Mouse (Mus musculus) limb, embryonic 11.5 days (tissue): Measurements from ENCODE around the gene Gm49368. TPM values are rescaled to one million over a fixed set of nuclear protein-coding genes. Genes with fewer than 3 reads are reported as not detected.
A peak's percentile ranks its signal among the peaks of the same experiment; 100 is the strongest.
"Not testable (repeated sequence)": the region's sequence is repeated elsewhere in the genome, so short reads cannot be mapped to it uniquely, and the experiment has no call there.

Experiments
- ATAC-seq: fragments of 200-750 bp; cut with Nextera tagmentation; 2 replicates; pipeline ENCODE4 v1.8.0; 2017; ENCODE audit warnings: low read depth; ENCODE audit not compliant: insufficient number of reproducible peaks, low FRiP score, low TSS enrichment
- DNase-seq: peaks from one replicate; pipeline ENCODE4 v3.0.0-alpha.2; 2015; ENCODE audit warnings: low spot score
- H3K27ac ChIP-seq: fragments of 300-500 bp; sonication (generic); replicated peaks from 2 replicates; pipeline ENCODE4 v1.5.1; 2014; ENCODE audit warnings: low read depth, mild to moderate bottlenecking, low read length
- H3K27me3 ChIP-seq: fragments of 300-500 bp; sonication (generic); 2 replicates; pipeline ENCODE4 v1.6.1; 2014; ENCODE audit warnings: mild to moderate bottlenecking, low read length, mixed read lengths; ENCODE audit not compliant: control insufficient read depth, insufficient read depth
- H3K36me3 ChIP-seq: fragments of 300-500 bp; sonication (generic); 2 replicates; pipeline ENCODE4 v1.6.1; 2014; ENCODE audit warnings: mild to moderate bottlenecking, low read length, moderate library complexity, mixed read lengths; ENCODE audit not compliant: control insufficient read depth, insufficient read depth
- H3K4me1 ChIP-seq: fragments of 300-500 bp; sonication (generic); 2 replicates; pipeline ENCODE4 v1.6.1; 2014; ENCODE audit warnings: low read length, mixed read lengths; ENCODE audit not compliant: control insufficient read depth, insufficient read depth
- H3K4me2 ChIP-seq: fragments of 300-500 bp; sonication (generic); 2 replicates; pipeline ENCODE4 v1.6.1; 2014; ENCODE audit warnings: low read depth, mild to moderate bottlenecking, moderate library complexity; ENCODE audit not compliant: severe bottlenecking
- H3K4me3 ChIP-seq: fragments of 300-500 bp; sonication (generic); 2 replicates; pipeline ENCODE4 v1.5.1; 2014; ENCODE audit warnings: low read depth, low read length
- H3K9ac ChIP-seq: fragments of 300-500 bp; sonication (generic); 2 replicates; pipeline ENCODE4 v1.6.1; 2014; ENCODE audit warnings: mild to moderate bottlenecking, low read length
- H3K9me3 ChIP-seq: fragments of 300-500 bp; sonication (generic); 2 replicates; pipeline ENCODE4 v1.6.1; 2016; ENCODE audit warnings: low read length; ENCODE audit not compliant: control insufficient read depth
- whole genome bisulfite sequencing: fragments of 180-500 bp; shearing (Covaris S2); extraction: QIAGEN DNeasy Blood & Tissue Kit; methylation state at CpG from one replicate; pipeline ENCODE4 v1.1.7; 2014; 5-methylcytosine and 5-hydroxymethylcytosine counted together
- polyA plus RNA-seq: library from polyadenylated mRNA; unstranded; fragments of >200 nt; fragmentation: Nextera tagmentation; extraction: Ambion mirVana; gene quantifications from 2 replicates; pipeline ENCODE4 v1.2.1, GENCODE M21; 2014

Gene Gm49368
- polyA plus RNA-seq, 1 experiment from 2014 or later, result not detected

DNA sequence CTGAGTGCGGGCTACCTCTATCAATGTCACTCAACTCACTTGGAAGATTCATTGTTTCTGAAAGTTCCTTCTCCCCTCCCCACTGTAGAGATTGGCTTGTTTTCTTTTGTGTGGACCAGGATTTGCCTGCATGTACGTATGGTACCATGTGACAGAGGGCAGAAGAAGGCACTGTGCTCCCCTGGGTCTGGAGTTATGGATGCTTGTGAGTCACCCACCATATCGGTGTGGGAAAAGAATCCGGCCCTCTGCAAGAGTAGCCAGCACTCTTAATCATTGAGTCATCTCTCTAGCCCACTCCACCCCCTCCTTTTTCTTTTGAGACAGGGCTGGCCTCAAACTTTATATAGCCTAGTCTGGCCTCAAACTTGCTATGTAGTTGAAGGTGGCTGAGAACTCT lies 37.6 kb upstream of the Gm49368 start:
- DNase-seq (no peak), ATAC-seq (no peak)
- no peak overlapping the region for H3K27ac ChIP-seq
- H3K4me1 ChIP-seq, result no peaks in the 10 kb centered on the region
- no peaks in the 10 kb centered on the region for H3K36me3 ChIP-seq
- H3K27me3 ChIP-seq, result no peaks in the 10 kb centered on the region
- no peak overlapping the region for H3K4me2 ChIP-seq
- 83% methylated on average over 4 of the region's 4 CpGs for WGBS
- no peaks in the 10 kb centered on the region for H3K9me3 ChIP-seq
- H3K4me3 ChIP-seq, result no peak overlapping the region
- H3K9ac ChIP-seq, result no peak overlapping the region

DNA sequence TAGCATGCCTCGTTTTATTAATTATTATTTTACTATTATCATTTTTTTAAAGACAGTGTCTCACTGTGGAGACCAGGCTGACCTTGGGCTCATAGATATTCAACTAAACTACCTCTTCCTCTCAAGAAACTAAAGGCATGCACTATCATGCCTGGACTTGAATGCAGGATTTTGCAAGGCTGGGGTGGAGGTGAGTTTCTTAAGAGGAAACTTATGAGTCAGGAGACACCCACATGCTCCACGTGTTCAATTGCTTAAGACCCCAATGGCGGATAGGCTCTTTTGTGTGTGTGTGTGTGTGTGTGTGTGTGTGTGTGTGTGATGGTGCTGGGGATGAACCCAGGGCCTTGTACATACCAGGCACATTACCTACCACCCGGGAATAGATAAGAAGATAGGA lies 37.1 kb upstream of the Gm49368 start:
- H3K9me3 ChIP-seq, result no peaks in the 10 kb centered on the region
- no peak overlapping the region for H3K9ac ChIP-seq
- no peaks in the 10 kb centered on the region for H3K4me1 ChIP-seq
- ATAC-seq (no peak), DNase-seq (no peak)
- H3K27ac ChIP-seq, result no peak overlapping the region
- no peak overlapping the region for H3K4me2 ChIP-seq
- 77% methylated on average over 4 of the region's 4 CpGs for WGBS
- no peaks in the 10 kb centered on the region for H3K36me3 ChIP-seq
- H3K27me3 ChIP-seq, result no peaks in the 10 kb centered on the region
- H3K4me3 ChIP-seq, result no peak overlapping the region

DNA sequence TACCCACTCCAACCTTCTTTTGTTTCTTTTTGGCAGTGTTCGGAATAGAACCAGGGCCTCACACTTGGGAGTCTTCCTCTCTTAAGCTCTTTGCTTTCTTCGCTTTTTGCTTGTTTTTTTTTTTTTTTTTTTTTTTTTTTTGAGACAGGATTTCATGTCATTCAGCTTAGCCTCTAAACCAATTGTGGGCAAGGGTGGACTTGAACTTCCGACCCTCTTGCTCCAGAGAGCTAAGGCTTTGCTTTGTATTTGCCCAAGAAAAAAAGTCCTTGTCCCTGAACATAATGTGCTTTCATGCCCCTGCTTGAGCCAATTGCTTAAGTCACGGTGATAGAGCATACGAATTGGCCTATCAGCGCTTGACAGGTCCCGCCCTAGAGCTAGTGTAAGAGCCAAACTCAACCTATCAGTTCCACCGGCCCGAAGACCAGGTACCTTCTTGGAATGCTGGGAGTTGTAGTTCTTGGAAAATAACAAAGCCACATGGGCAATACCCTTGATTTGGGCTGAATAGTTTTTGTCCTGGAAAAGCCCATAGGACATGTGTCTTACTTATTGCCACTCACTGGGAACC lies 31.0 kb upstream of the Gm49368 start:
- 39% methylated on average over 9 of the region's 9 CpGs for WGBS
- no peaks in the 10 kb centered on the region for H3K9me3 ChIP-seq
- no peaks in the 10 kb centered on the region for H3K36me3 ChIP-seq
- no peak overlapping the region for H3K4me3 ChIP-seq
- no peak overlapping the region for H3K27ac ChIP-seq
- no peak overlapping the region for H3K9ac ChIP-seq
- DNase-seq (peak; percentile 49), ATAC-seq (no peak)
- H3K27me3 ChIP-seq, result no peaks in the 10 kb centered on the region
- H3K4me2 ChIP-seq, result no peak overlapping the region
- no peaks in the 10 kb centered on the region for H3K4me1 ChIP-seq

DNA sequence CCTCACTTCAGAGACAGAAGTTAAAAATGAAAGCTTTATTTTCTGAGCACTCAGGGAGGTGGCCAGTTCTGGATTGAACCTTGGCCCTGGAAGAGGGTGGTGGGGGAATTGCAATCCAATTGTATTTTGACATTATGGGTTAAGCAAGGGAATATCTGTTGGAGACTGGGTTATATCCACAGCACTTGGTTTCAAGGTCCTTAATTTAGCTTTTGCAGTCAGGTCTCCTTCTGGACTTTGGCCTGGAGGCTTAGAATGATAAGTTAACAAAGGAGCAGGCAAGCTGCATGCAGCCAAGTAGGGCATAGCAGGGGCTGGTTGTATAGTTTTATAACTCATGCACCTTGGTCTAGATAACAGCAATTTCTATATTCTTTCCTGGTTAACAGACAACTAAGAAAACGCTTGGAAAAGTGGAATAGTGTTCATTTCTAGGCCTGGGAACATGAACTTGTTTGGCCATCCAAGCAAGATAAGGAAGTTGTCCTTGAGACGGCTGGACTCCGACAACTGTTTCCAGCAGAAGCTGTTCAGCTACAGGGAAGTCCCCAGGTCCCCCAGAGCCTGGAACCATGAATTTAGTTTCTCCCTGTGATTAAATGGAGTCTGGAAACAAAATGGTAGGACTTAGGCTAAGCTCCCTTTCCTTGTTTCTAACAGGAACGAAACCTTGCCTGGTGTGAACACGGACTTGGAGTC lies 30.0 kb upstream of the Gm49368 start:
- H3K27ac ChIP-seq, result no peak overlapping the region
- ATAC-seq (no peak), DNase-seq (no peak)
- no peaks in the 10 kb centered on the region for H3K9me3 ChIP-seq
- no peaks in the 10 kb centered on the region for H3K27me3 ChIP-seq
- no peak overlapping the region for H3K4me2 ChIP-seq
- H3K4me3 ChIP-seq, result no peak overlapping the region
- 93% methylated on average over 5 of the region's 5 CpGs for WGBS
- H3K36me3 ChIP-seq, result no peaks in the 10 kb centered on the region
- H3K4me1 ChIP-seq, result no peaks in the 10 kb centered on the region
- no peak overlapping the region for H3K9ac ChIP-seq

DNA sequence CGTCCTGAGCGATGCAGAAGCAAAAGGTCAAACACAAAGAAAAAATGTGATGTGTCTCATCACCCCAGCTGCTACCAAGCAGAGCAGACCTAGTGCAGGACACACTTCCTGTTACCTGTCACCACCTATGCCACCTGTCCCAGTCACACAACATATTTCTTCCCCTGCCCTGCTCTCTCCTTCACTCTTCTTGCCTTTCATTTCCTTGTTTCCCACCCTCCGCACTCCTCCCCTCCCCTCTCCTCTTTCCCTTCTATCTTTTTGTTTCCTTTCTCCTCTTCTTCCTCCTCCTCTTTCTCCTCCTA lies 29.5 kb upstream of the Gm49368 start:
- H3K4me2 ChIP-seq, result no peak overlapping the region
- no peaks in the 10 kb centered on the region for H3K27me3 ChIP-seq
- ATAC-seq, result no peak
- 88% methylated on average over 3 of the region's 3 CpGs for WGBS
- DNase-seq, result no peak
- H3K9ac ChIP-seq, result no peak overlapping the region
- H3K9me3 ChIP-seq, result no peaks in the 10 kb centered on the region
- H3K4me1 ChIP-seq, result no peaks in the 10 kb centered on the region
- no peak overlapping the region for H3K4me3 ChIP-seq
- no peak overlapping the region for H3K27ac ChIP-seq
- H3K36me3 ChIP-seq, result no peaks in the 10 kb centered on the region

DNA sequence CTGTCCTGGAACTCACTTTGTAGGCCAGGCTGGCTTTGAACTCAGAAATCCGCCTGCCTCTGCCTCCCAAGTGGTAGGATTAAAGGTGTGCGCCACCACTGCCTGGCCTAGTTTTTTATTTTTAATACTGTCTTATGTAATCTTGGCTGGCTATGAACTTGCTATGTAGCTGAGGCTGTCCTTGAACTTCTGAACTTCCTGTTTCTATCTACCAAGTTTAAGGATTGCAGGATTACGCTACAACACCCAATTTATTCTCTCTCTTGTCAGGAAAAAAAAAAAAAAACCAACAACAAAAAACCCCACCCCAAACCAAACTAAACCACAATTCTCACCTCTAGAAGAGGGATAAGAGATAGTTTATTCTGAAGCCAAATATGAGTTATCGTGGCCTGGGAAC lies 28.9 kb upstream of the Gm49368 start:
- no peaks in the 10 kb centered on the region for H3K9me3 ChIP-seq
- H3K4me3 ChIP-seq, result no peak overlapping the region
- H3K27ac ChIP-seq, result no peak overlapping the region
- no peak overlapping the region for H3K9ac ChIP-seq
- no peaks in the 10 kb centered on the region for H3K27me3 ChIP-seq
- ATAC-seq (no peak), DNase-seq (no peak)
- WGBS, result 90% methylated on average over 4 of the region's 4 CpGs
- no peaks in the 10 kb centered on the region for H3K4me1 ChIP-seq
- no peaks in the 10 kb centered on the region for H3K36me3 ChIP-seq
- no peak overlapping the region for H3K4me2 ChIP-seq

DNA sequence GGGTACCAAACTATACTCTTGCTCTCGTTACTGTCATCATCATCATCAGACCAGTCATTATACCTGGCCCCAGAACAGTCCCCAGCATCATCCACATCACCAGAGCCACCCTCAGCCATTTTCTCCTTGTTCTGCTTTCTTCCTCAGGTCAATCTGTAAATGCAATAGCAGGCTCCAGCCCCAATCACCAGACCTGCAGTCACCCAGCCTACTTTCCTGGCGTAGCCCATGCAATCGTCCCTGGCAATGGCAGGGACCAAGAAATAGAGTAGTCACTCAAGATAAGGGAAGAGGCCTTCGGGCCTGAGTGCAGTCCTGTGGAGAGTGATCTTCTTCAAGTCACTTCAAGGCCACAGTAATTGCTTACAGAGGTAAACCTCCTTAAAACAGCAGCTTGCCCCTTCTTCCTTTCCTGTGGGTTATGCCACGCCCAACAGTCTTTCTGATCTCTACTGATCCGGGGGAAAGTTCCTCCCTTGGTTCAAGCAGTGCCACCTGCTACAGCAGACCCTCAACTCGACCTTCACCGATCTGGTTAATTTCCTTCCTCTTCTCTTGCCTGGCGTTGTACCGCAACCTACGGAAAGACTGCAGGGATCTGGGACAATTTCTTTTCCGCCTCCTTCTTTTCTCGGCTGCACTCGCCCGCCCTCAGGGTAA lies 20.2 kb upstream of the Gm49368 start:
- ATAC-seq, H3K9ac ChIP-seq, H3K4me2 ChIP-seq, H3K27me3 ChIP-seq, H3K9me3 ChIP-seq, H3K36me3 ChIP-seq, H3K4me1 ChIP-seq, H3K4me3 ChIP-seq, DNase-seq, H3K27ac ChIP-seq: not testable (repeated sequence)
- 83% methylated on average over 15 of the region's 15 CpGs for WGBS

DNA sequence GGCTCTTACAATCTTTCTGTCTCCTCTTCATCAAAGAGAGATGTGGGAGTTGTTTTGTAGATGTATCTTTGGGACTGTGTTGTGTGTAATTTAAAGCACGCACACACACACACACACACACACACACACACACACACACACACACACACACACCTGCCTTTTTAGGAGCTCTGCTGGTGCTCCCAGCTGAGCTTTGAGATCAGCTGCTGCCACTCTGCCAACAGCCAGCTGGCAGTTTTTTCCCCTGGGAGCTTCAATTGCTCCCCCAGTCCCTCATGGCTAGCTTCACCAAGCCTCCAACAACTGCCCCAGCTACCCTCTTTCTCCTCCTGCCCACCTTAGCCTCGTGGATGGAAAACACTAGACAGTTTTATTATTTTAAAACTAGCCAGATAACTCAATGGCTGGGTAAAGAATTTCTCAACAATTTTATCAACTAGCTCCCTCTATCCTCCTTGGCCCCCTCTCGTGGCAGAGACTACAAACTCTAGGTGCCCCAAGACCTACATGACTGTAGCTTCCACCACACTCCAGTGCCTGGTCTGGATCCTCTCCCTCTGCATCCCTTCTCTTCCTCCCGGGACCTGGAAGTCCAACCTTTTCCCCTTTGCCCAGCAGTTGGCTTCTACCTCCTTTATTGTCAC lies 18.2 kb upstream of the Gm49368 start:
- Histone ChIP-seq H3K27me3 (no peaks in the 10 kb centered on the region), H3K4me2 (no peak overlapping the region), H3K4me1 (no peaks in the 10 kb centered on the region), H3K9ac (no peak overlapping the region), H3K9me3 (no peaks in the 10 kb centered on the region), H3K4me3 (no peak overlapping the region), H3K36me3 (no peaks in the 10 kb centered on the region), H3K27ac (no peak overlapping the region)
- WGBS, result 76% methylated on average over 4 of the region's 4 CpGs
- DNase-seq, result no peak
- ATAC-seq, result no peak
